Mouse (Mus musculus) heart, postnatal 10 days (tissue): ENCODE results near the gene Kcnj8. TPM values are rescaled to one million over a fixed set of nuclear protein-coding genes. Genes with fewer than 3 reads are reported as not detected.

Source experiments
- DNase-seq, 2 experiments: peaks; one replicate each; pipeline ENCODE4 v3.0.0; 2021
- intact Hi-C: fragments of 180-260 bp; cut with DNase I; formaldehyde crosslinking; loops from one replicate; pipeline ENCODE4 v1.15.1; 2025
- total RNA-seq, 2 experiments: library from RNA; stranded (reverse); gene quantifications; 2 replicates each; pipeline ENCODE4 v1.2.3; 2021

Gene Kcnj8
- total RNA-seq, result 10 to 100 TPM; 40.4 to 46.7 TPM

GRCm38 (mm10) chr6:142571055-142571618, at the start of gene Kcnj8:
Kcnj8 (minus strand) TSS chr6:142571614.
- intact Hi-C loops, result no loop called here
- peak; percentile 78 to 84 for DNase-seq

DNA sequence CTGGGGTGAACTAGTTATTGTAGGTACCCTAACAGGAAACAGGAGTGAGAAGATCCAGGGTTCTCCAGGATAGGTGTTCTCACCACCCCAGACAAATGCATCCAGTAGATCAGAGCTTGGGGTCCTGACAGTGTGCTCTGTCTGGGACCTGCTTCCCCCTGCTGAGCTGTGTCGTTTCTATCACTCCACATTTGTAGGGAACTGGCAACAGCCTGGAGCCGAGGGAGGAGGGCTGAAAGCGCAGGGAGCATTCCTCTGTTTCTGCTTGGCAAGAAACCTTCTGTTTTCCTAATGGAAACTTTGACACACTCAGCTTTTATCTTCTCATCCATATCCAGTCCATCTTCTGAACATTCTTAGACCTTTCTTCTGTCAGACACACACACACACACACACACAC, 45.2 kb upstream of the Kcnj8 start:
- DNase-seq, result peak; percentile 48 to 52
- intact Hi-C loops, result no loop called here

DNA sequence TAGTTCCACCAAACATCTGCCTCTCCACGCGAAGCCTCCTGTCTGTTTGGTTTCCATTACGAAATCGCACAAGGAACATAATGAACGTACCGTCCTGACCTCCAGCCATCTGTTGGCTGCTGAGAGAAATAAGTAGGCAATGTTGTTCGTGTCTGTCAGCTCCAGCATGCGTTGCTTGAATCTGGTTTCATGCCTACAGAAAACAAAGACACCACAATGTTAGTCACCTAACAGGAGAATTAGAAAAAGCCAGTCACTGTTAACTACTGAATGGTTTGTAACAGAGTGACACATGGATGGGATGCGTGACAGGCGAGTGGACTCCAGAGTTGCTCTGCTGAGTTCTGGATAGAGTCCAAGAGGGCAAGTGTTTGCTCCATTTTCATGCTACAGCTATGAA, 42.9 kb upstream of the Kcnj8 start:
- intact Hi-C loops, result no loop called here
- no peak for DNase-seq

DNA sequence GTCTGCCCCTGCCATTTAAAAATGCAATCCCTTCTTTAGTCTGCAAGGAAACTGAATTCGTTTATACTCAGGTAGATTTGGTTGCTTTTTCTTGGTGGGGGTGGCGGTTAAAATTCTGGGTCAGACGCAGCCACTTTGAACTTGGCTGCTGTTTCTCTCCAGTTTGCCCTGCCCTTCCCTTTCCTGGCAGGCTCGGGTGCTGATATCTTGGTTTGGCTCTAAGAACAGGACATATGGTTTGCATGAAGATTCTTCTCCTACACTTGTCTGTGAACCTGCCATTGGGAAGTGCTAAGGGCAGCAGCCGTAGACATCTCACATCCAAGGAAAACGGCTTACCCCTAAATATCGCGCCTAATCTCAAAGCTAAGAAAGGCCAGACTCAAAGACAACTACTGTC, 41.0 kb upstream of the Kcnj8 start:
- DNase-seq, result peak; percentile 27 to 45
- intact Hi-C loops, result no loop called here

DNA sequence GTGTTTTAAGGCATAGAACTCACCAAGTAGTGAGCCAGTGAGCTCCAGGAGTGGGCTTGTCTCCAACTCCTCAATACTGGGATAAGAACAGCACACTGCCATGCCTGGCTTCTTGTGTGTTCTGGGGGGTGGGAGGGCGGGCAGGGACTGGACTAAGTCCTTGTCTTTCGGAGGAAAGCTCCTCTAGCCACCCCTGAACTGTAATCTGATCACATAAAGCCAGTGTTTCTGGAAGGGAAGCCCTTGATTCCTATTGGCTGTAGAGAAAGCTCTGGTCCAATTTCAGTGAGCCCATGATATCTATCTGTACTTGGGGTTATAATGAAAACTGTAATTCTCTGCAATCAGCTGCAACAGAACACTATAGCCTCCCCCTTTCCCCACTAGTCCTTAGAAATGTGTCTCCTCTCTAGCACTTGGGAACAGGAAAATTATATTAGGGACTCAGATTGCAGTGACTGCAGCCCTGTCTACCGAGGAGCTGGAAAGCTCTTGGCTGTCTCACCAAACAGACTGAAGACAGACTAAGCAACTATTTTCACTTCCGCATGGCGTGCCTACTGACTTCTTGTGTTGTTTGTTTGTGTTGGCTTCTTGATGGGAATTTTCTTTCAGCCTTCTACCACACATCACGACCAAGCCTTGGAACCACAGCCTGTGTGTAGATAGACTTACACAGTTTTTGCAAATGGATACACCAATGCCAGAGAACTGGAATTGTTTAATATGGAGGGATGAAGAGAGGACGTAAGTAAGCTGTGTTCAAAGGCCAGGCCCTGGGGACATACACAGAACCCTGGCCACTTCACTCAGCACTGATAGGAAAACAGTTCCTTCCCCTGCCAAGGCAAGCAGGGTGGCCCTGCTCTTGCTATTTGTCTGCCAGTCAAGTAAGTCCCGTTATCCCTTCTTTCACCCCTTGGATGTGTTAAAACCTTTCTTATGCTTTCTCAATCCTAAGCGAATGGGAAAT, 38.3 kb upstream of the Kcnj8 start:
- DNase-seq, result peak in 1 of 2 experiments; percentile 20
- intact Hi-C loops, result no loop called here

- intact Hi-C loops, result no loop called here
- DNase-seq, result no peak
Observed at GRCm38 (mm10) chr6:142607080-142607479, 35.7 kb upstream of the Kcnj8 start.

GRCm38 (mm10) chr6:142602772-142603171, 31.4 kb upstream of the Kcnj8 start:
- DNase-seq, result no peak
- intact Hi-C loops, result no loop called here

- DNase-seq, result no peak
- intact Hi-C loops, result no loop called here
Observed at GRCm38 (mm10) chr6:142578831-142579230, 7.4 kb upstream of the Kcnj8 start.

DNA sequence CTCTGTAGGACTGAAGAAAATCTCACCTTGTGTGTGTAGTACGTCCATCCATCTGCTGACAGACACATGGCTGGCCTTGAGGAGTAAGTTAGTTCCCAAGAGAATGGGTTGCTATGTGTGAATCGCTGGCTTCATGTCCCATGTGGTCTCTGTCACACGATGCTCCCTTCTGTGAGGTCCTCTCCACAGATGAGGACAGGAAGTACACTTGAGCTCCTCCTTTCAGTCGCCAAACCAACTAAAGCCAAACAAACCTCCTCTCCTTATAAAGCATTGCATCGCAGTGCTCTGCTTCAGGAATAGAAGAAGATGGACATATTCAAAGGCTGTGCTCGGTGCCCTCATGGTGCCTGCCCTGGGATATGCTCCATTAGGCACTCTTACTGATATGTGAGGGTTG, 6.4 kb upstream of the Kcnj8 start:
- DNase-seq, result no peak
- intact Hi-C loops, result no loop called here

- no peak for DNase-seq
- intact Hi-C loops, result no loop called here
Observed at GRCm38 (mm10) chr6:142572876-142573275, 1.5 kb upstream of the Kcnj8 start.

DNA sequence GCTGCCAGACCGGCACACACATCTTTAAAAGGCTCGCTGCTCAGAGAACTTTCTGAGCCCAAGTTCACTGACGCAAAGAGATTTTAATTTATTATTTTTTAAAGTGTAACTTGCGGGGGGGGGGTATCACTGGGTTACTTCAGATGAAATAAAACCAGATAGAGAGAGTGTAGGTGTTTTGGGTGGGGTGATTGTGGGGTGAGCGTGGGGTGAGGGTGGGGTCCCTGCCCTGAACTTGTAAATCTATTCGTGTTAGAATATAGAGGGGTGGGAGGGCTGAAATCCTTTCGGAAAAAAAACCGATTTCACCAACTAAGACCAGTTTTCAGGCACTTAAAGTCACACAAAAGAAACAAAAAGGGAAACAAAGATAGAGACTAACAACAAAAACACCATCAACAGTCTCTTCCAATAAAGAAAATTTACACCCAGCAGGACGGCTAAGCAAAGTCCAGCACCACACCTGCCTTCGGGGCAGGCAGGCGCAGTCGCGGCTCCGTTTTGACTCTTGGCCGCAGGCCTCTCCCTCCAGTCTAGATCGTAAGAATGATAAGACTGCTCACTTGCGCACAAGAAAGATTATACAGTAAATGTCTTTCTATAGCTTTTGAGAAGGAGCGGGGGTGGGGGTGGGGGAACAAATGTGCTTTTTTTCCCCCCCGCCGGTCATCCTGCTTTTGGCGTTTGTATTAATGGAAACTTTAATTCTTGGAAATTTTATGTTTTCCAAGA, 381 bp upstream of the Kcnj8 start:
- intact Hi-C loops, result no loop called here
- DNase-seq, result no peak

DNA sequence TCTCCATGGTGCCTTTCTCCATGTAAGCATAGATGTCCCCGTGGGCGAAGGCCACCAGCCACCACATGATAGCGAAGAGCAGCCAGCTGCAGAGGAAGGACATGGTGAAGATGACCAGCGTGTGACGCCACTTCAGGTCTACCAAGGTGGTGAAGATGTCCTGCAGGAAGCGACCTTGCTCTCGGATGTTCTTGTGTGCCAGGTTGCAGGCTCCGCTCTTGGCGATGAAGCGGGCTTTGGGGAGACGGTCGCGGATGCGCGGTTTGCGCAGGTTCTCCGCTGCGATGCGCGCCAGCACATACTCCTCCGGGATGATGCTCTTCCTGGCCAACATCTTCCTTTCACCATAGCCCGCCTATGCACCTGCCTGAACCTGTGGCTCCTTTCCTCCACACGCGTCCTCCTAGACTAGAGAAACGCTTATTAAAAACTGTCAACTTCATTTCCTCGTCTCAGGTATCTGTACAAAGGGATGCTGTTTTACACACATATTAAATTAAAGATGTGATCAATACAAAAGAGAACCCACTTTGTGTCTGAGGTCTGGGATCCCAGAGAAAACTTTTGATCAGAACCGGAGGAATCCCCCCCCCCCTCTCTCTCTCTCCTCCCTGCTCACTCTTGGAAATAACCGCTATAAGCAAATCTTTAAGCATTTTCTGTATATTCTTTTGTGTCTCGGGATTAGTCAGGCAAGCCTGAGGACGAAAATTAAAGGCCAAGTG, 1.2 kb downstream of the Kcnj8 start:
- no peak for DNase-seq
- intact Hi-C loops, result no loop called here

DNA sequence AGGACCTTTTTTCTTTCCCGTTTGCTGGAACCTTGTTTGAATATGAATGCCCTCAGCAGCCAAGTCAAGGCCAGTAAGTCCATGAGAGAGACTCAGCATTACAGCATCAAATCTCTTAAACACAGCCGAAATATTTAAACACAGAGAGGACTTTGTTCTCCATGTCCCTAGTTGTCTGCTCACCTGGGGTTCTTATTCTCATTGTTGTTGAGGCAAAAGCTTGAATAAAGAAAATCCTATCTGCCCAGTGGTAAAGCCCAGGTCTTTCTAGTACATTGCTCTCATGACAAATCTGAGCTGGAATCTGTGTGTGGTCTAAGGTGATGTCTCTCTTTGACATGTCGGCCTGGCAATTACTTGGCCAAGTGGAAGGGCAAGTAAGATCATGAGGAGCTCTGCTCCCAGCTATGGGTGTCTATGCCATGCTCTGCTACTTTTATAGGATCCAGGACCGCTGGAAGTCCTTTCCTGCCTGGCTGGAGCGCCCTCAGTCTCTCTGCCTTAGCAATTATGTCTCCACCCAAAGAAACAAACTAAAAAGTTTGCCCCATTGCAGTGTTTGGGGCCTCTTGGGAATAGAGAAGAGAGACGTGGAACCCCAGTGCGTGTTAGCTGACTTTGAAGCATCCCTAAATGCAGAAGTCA, 2.6 kb downstream of the Kcnj8 start:
- no peak for DNase-seq

GRCm38 (mm10) chr6:142567452-142567851, 4.0 kb downstream of the Kcnj8 start:
- intact Hi-C loops, result no loop called here
- peak in 1 of 2 experiments; percentile 37 for DNase-seq

More for the DNA sequence above, 2.6 kb downstream of the Kcnj8 start:
- intact Hi-C loops, result no loop called here

DNA sequence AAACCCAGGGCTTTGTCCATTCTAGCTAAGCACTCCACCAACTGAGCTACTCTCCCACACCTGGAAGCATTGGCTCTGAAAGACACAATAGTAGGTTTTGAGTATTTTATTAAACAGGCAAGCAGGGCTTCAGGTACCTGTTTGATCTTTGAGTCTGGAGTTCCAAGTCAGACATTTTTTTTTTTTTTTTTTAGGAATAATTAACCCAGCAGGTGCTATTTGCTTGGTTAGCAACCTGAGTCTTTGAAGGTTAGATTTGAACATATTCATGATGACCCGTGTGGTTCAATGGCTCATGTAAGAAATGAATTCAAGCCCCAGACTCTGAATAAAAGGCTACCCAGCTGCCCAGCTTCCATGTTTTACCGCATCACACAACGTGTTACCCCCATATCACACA, 6.7 kb downstream of the Kcnj8 start:
- DNase-seq, result no peak
- intact Hi-C loops, result no loop called here

DNA sequence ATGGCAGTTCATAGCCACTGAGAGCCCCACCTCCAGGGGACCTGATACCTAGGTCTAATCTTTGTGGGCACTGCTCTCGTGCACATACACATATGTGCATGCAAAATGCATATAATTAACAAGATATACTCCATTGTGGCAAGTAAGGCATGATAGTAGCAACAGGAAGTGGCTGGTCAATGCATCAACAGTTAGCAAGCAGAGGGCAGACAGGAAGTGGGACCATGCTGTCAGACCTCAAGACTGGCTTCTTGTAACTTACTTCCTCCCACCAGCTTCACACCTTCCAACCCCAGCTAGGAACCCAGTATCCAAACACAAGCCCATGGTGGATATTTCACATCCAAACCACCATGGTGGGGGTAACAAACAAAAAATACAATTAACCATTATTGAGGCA, 10.3 kb downstream of the Kcnj8 start:
- intact Hi-C loops, result no loop called here

DNA sequence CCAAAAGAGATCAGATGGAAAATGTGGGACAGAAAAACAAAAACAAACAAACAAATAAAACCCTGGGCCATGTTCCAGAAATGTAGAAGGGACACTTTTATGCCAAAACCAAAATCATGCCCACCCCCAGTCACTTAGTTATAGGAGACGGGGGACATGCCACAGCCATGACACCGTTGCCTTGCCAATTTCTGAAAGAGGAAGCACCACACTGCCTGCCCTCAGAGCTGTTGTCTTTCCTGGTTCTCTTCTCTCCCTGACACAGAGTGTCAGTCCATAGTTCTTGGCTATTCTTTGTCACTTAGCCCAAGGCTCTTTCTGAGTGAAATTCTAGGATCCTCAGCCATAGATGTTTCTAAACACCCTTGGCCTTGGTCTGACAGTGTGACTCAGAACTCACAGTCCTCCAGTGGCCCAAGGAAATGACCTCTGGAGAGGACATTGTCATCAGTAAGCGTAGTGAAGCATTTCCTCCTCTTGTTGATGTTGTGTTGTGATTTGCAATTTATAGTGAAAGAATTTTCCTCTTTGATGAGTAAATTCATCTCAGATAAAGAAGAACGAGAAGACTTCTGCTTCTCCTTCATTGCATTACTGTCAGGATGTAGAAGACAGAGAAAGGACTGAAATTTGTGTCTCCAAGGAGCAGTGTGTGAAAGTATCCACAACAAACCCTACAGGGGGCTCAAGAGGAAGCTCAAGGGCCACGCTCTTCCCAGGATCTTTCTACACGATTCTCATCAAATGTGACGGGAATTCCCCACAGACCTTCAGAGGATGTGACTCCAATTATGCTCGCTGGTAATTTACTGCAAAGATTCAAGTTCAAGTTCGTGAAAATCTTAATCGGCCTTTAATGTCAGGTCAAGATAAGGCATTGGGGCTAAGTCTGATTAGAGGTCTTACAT, 12.4 kb downstream of the Kcnj8 start:
- intact Hi-C loops, result no loop called here
- DNase-seq, result no peak

More for the DNA sequence above, 10.3 kb downstream of the Kcnj8 start:
- DNase-seq, result no peak

GRCm38 (mm10) chr6:142558076-142558475, 13.3 kb downstream of the Kcnj8 start:
- intact Hi-C loops, result no loop called here
- DNase-seq, result no peak

GRCm38 (mm10) chr6:142555988-142556387, 15.4 kb downstream of the Kcnj8 start:
- DNase-seq, result no peak
- intact Hi-C loops, result no loop called here
